Comparison of ENCODE assay signal across 11 mouse cellular contexts in the genomic region with DNA sequence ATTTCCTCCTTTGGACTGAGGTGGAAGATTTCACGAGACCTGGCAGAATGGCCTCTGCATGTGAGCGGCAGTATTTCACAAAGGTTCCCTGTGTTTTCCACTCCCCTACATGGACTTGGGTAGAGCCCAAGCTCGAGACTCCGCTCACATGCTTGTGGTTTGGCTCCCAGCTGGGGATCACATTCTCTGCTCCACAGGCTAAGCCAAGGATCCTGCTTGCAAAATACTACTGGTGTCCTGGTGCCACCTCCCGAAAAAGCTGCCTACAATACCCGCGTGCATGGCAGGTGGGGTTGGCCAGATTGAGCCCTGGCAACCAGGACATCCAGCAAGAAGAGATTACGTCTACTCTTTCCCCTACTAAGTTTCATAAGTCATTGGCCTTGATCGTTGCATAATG. TPM values are rescaled to one million over a fixed set of nuclear protein-coding genes. Genes with fewer than 3 reads are reported as not detected.
DNase-seq lines count a peak whose midpoint lies in the region; ATAC-seq lines count a peak whose summit lies in the region.
"Had no signal": no experiment of that assay in that cellular context is flagged by ENCODE, and none has a peak within 500 bp of the region (broad histone marks: within the 10 kb centered on the region; RNA-seq: fewer than 3 reads in every experiment).

No protein-coding gene starts in this region.

- ATAC-seq in hindbrain, embryonic 14.5 days (ENCODE audit: low FRiP score) = no peak
- no peak for ATAC-seq in hindbrain, embryonic 11.5 days (ENCODE audit: low FRiP score)
- ATAC-seq: forebrain, embryonic 16.5 days had no signal

- H3K4me2 ChIP-seq in hindbrain, embryonic 14.5 days (replicated peaks) = no peak overlapping the region
- H3K4me2 ChIP-seq in hindbrain, embryonic 11.5 days (replicated peaks; ENCODE audit: low read depth, low read length) = no peak overlapping the region
- H3K4me2 ChIP-seq: lung, embryonic 15.5 days; neural tube, embryonic 13.5 days had no signal

- H3K4me3 ChIP-seq in hindbrain, embryonic 14.5 days (replicated peaks; ENCODE audit: low read length) = no peak overlapping the region
- no peak overlapping the region for H3K4me3 ChIP-seq in hindbrain, embryonic 11.5 days (ENCODE audit: low read depth, low read length)
- H3K4me3 ChIP-seq: lung, embryonic 15.5 days; neural tube, embryonic 13.5 days had no signal

- H3K4me1 ChIP-seq in hindbrain, embryonic 14.5 days (replicated peaks; ENCODE audit: control insufficient read depth, insufficient read depth, low read length) = peaks cover 5% of the 10 kb centered on the region
- no peaks in the 10 kb centered on the region for H3K4me1 ChIP-seq in hindbrain, embryonic 11.5 days (replicated peaks; ENCODE audit: control insufficient read depth, insufficient read depth, low read length)

- H3K27ac ChIP-seq in hindbrain, embryonic 14.5 days = no peak overlapping the region
- no peak overlapping the region for H3K27ac ChIP-seq in hindbrain, embryonic 11.5 days (ENCODE audit: low read depth, low read length)
- H3K27ac ChIP-seq: lung, embryonic 15.5 days; neural tube, embryonic 13.5 days had no signal

- H3K9ac ChIP-seq in hindbrain, embryonic 14.5 days = no peak overlapping the region
- no peak overlapping the region for H3K9ac ChIP-seq in hindbrain, embryonic 11.5 days (ENCODE audit: low read depth, low read length)
- H3K9ac ChIP-seq: lung, embryonic 15.5 days; neural tube, embryonic 13.5 days had no signal

- no peaks in the 10 kb centered on the region for H3K27me3 ChIP-seq in hindbrain, embryonic 14.5 days (ENCODE audit: control insufficient read depth, insufficient read depth, low read length)
- no peaks in the 10 kb centered on the region for H3K27me3 ChIP-seq in hindbrain, embryonic 11.5 days (ENCODE audit: control insufficient read depth, insufficient read depth, low read length)
- H3K27me3 ChIP-seq: lung, embryonic 15.5 days; neural tube, embryonic 13.5 days had no signal

- WGBS in hindbrain, embryonic 14.5 days = 91% methylated on average over 9 of the region's 9 CpGs
- 91% methylated on average over 9 of the region's 9 CpGs for WGBS in hindbrain, embryonic 11.5 days

- H3K36me3 ChIP-seq in hindbrain, embryonic 14.5 days (replicated peaks; ENCODE audit: control insufficient read depth, insufficient read depth) = no peaks in the 10 kb centered on the region
- no peaks in the 10 kb centered on the region for H3K36me3 ChIP-seq in hindbrain, embryonic 11.5 days (ENCODE audit: control insufficient read depth, insufficient read depth, low read length)
- H3K36me3 ChIP-seq: lung, embryonic 15.5 days; neural tube, embryonic 13.5 days had no signal

- peak; percentile 31 for DNase-seq in kidney, adult 9 months
- no peak for DNase-seq in kidney, adult 11 months
- DNase-seq in cerebellum, adult 11 months = peak; percentile 24
- DNase-seq in gastrocnemius, postnatal 25 days = peak; percentile 80
- DNase-seq in lung, postnatal 25 days (ENCODE audit: low spot score) = peak; percentile 20
- DNase-seq in hindbrain, embryonic 14.5 days (ENCODE audit: low spot score) = no peak
- DNase-seq in hindbrain, embryonic 11.5 days (ENCODE audit: low spot score) = no peak
- no peak for DNase-seq in frontal cortex, postnatal 36 days (ENCODE audit: low spot score in 2 of 2)

- H3K9me3 ChIP-seq in hindbrain, embryonic 14.5 days (ENCODE audit: control insufficient read depth, low read length) = no peaks in the 10 kb centered on the region
- no peaks in the 10 kb centered on the region for H3K9me3 ChIP-seq in hindbrain, embryonic 11.5 days (ENCODE audit: control insufficient read depth, low read length)
- H3K9me3 ChIP-seq: lung, embryonic 15.5 days; neural tube, embryonic 13.5 days had no signal

RNA-seq across cellular contexts. Expression of gene Ppargc1a, which starts 28.1 kb away (rescaled TPM):
- total RNA-seq in gastrocnemius, postnatal 25 days (2021) = 10 to 100 TPM; 28.9 to 96.0 TPM
- 21.4 and 25.9 TPM in 2 replicates for polyA plus RNA-seq in hindbrain, embryonic 14.5 days (2014; fragmentation: Nextera tagmentation; extraction: Ambion mirVana)
- polyA plus RNA-seq in hindbrain, embryonic 11.5 days (2014; fragmentation: Nextera tagmentation; extraction: Ambion mirVana) = 4.1 and 4.3 TPM in 2 replicates

Comparison
In these comparisons a context has a peak if more than half of its experiments do, and no peak if none do; other contexts are left out.
1. DNase-seq: peak in kidney, adult 9 months (single experiment), cerebellum, adult 11 months (single experiment), gastrocnemius, postnatal 25 days (single experiment) and lung, postnatal 25 days (single experiment); none in kidney, adult 11 months (single experiment), hindbrain, embryonic 14.5 days (single experiment), hindbrain, embryonic 11.5 days (single experiment) and frontal cortex, postnatal 36 days (0 of 2).